Comparison of ENCODE assay signal across 27 mouse cellular contexts in the genomic region with DNA sequence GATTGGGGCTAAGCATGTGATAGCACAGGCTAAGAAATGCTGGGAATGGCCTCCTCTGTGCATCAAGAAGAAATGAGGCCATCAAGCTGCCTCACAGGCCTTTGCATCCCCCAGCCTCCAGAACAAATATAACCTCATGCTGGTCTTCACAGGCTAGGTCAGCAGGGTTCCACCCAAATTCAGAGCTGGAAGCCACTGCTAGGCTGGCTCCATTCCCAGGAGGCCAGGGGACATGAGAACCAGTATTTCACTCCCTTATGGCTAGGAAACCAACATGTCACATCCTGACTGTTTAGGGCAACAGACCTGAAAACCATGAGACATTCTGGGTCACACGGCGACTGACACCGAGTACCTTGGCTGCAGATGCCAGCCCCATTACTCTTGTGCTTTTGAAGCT.
DNase-seq lines count a peak whose midpoint lies in the region; ATAC-seq and TF ChIP-seq lines count a peak whose summit lies in the region.
"Had no signal": no experiment of that assay in that cellular context is flagged by ENCODE, and none has a peak within 500 bp of the region (broad histone marks: within the 10 kb centered on the region; RNA-seq: fewer than 3 reads in every experiment).

No protein-coding gene starts in this region.

- no peak overlapping the region for H3K4me3 ChIP-seq in kidney, embryonic 15.5 days (replicated peaks)
- no peak overlapping the region for H3K4me3 ChIP-seq in cerebellum, adult 2 months (replicated peaks; ENCODE audit: insufficient read depth, low read depth, low read length)
- H3K4me3 ChIP-seq: embryonic facial prominence, embryonic 10.5 days; forebrain, embryonic 12.5 days; heart, embryonic 15.5 days; hindbrain, embryonic 10.5 days; left cerebral cortex, adult 2 months; megakaryocyte, embryonic 14.5 days; midbrain, embryonic 15.5 days; myocyte; stomach, embryonic 15.5 days had no signal

- H3K4me1 ChIP-seq in kidney, embryonic 15.5 days: no peaks in the 10 kb centered on the region
- no peaks in the 10 kb centered on the region; the same call in 1 of the 2 replicates for H3K4me1 ChIP-seq in cerebellum, adult 2 months (ENCODE audit: control insufficient read depth, insufficient read depth, low read length)
- H3K4me1 ChIP-seq: megakaryocyte, embryonic 14.5 days; stomach, embryonic 15.5 days had no signal

- no peak overlapping the region for H3K9ac ChIP-seq in kidney, embryonic 15.5 days
- H3K9ac ChIP-seq: forebrain, embryonic 12.5 days; heart, embryonic 15.5 days; midbrain, embryonic 15.5 days; stomach, embryonic 15.5 days had no signal

- no peak for DNase-seq in cerebellum, postnatal 4 days (ENCODE audit: low spot score in 2 of 2)
- DNase-seq in kidney, postnatal 4 days: peak; percentile 42
- DNase-seq in cerebellum, adult 2 months: peak; percentile 49 to 63
- peak; percentile 33 to 39 for DNase-seq in cerebellum, postnatal 36 days
- DNase-seq in layer of hippocampus, adult 11-12 months (ENCODE audit: low spot score): no peak
- no peak for DNase-seq in layer of hippocampus, adult 9-11 months
- DNase-seq: adrenal gland, adult 2 months; kidney, adult 18-20 months; lung, adult 18-20 months; lung, postnatal 14 days; right cerebral cortex, postnatal 14 days; thymus, adult 18-20 months; thymus, postnatal 4 days had no signal

- H3K36me3 ChIP-seq in kidney, embryonic 15.5 days: no peaks in the 10 kb centered on the region
- H3K36me3 ChIP-seq: embryonic facial prominence, embryonic 10.5 days; forebrain, embryonic 12.5 days; G1E; heart, embryonic 15.5 days; hindbrain, embryonic 10.5 days; midbrain, embryonic 15.5 days; stomach, embryonic 15.5 days had no signal

- no peak overlapping the region for H3K27ac ChIP-seq in kidney, embryonic 15.5 days
- H3K27ac ChIP-seq in cerebellum, adult 2 months (ENCODE audit: insufficient read depth, low read length): no peak overlapping the region
- H3K27ac ChIP-seq: embryonic facial prominence, embryonic 10.5 days; forebrain, embryonic 12.5 days; heart, embryonic 15.5 days; hindbrain, embryonic 10.5 days; hindbrain, postnatal 0 days; left cerebral cortex, adult 2 months; midbrain, embryonic 15.5 days; stomach, embryonic 15.5 days had no signal

- no peak for TF ChIP-seq POLR2A in cerebellum, adult 2 months (IDR thresholded peaks at IDR 0.05; ENCODE audit: borderline replicate concordance, insufficient read depth, low read length)

- ATAC-seq in cerebellum, adult (ENCODE audit: insufficient number of reproducible peaks, low FRiP score, low TSS enrichment): peak; percentile 74
- no peak for ATAC-seq in kidney, embryonic 15.5 days (replicated peaks; ENCODE audit: low FRiP score)
- ATAC-seq: hindbrain, postnatal 0 days; midbrain, embryonic 15.5 days had no signal

- TF ChIP-seq CTCF in cerebellum, adult 2 months (IDR thresholded peaks at IDR 0.05; ENCODE audit: borderline replicate concordance, insufficient read depth, low read depth, low read length): no peak

- H3K27me3 ChIP-seq in kidney, embryonic 15.5 days: no peaks in the 10 kb centered on the region
- no peaks in the 10 kb centered on the region; the same call in 1 of the 2 replicates for H3K27me3 ChIP-seq in cerebellum, adult 2 months (ENCODE audit: control insufficient read depth, insufficient read depth, low read length)
- H3K27me3 ChIP-seq: forebrain, embryonic 12.5 days; heart, embryonic 15.5 days; megakaryocyte, embryonic 14.5 days; midbrain, embryonic 15.5 days; stomach, embryonic 15.5 days had no signal

- WGBS in kidney, embryonic 15.5 days: 72% methylated on average over 3 of the region's 3 CpGs
- 6% methylated on average over 3 of the region's 3 CpGs for WGBS in cerebellum, adult 2 months

- no peaks in the 10 kb centered on the region for H3K9me3 ChIP-seq in kidney, embryonic 15.5 days (replicated peaks)
- H3K9me3 ChIP-seq: embryonic facial prominence, embryonic 10.5 days; forebrain, embryonic 12.5 days; G1E; heart, embryonic 15.5 days; hindbrain, embryonic 10.5 days; midbrain, embryonic 15.5 days; stomach, embryonic 15.5 days had no signal

- H3K4me2 ChIP-seq in kidney, embryonic 15.5 days: no peak overlapping the region
- H3K4me2 ChIP-seq: forebrain, embryonic 12.5 days; heart, embryonic 15.5 days; liver, embryonic 11.5 days; midbrain, embryonic 15.5 days; stomach, embryonic 15.5 days had no signal

Comparison
In these comparisons a context has a peak if more than half of its experiments do, and no peak if none do; other contexts are left out.
1. DNase-seq: peak in kidney, postnatal 4 days (2 of 2), cerebellum, adult 2 months (2 of 2) and cerebellum, postnatal 36 days (2 of 2); none in cerebellum, postnatal 4 days (0 of 2), layer of hippocampus, adult 11-12 months (single experiment) and layer of hippocampus, adult 9-11 months (single experiment).